Mouse (Mus musculus): ENCODE results near the gene Ubd.
A peak's percentile ranks its signal among the peaks of the same experiment; 100 is the strongest.
"Not testable (repeated sequence)": the region's sequence is repeated elsewhere in the genome, so short reads cannot be mapped to it uniquely, and the experiment has no call there.

Gene Ubd

GRCm38 (mm10) chr17:37193656-37194055 is at the start of gene Ubd:
Gene Ubd (plus strand): TSS chr17:37193892.
- DNase-seq (ENCODE audit: low spot score in 2 of 2): no peak

- DNase-seq (ENCODE audit: low spot score in 2 of 2): no peak
Measured at GRCm38 (mm10) chr17:37161394-37161793, 32.3 kb upstream of the Ubd start, which contains the start of gene Olfr93. Gene Olfr93 (minus strand): TSS chr17:37161494.

- DNase-seq (ENCODE audit: low spot score in 2 of 2): no peak
Measured at GRCm38 (mm10) chr17:37185474-37185873, 8.2 kb upstream of the Ubd start.

- peak in 1 of 2 experiments; percentile 46 for DNase-seq (ENCODE audit: low spot score in 2 of 2)
Measured at GRCm38 (mm10) chr17:37190711-37191110, 3.0 kb upstream of the Ubd start.

- no peak for DNase-seq (ENCODE audit: low spot score in 2 of 2)
Measured at GRCm38 (mm10) chr17:37193032-37193431, 660 bp upstream of the Ubd start.

GRCm38 (mm10) chr17:37194782-37195181 is 1.1 kb downstream of the Ubd start:
- peak in 1 of 2 experiments; percentile 37 for DNase-seq (ENCODE audit: low spot score in 2 of 2)

GRCm38 (mm10) chr17:37196845-37197724 is 3.4 kb downstream of the Ubd start:
- peak; percentile 41 to 57 for DNase-seq (ENCODE audit: low spot score in 2 of 2)

- DNase-seq (ENCODE audit: low spot score in 2 of 2): no peak
Measured at GRCm38 (mm10) chr17:37200894-37201293, 7.2 kb downstream of the Ubd start, which contains the start of gene Olfr94. Gene Olfr94 (minus strand): TSS chr17:37200994.

GRCm38 (mm10) chr17:37203206-37203916 is 9.7 kb downstream of the Ubd start:
- DNase-seq (ENCODE audit: low spot score in 2 of 2): peak; percentile 83 to 94

GRCm38 (mm10) chr17:37203917-37204236 is 10.2 kb downstream of the Ubd start:
- DNase-seq (ENCODE audit: low spot score in 2 of 2): no peak

GRCm38 (mm10) chr17:37210884-37211768 is 17.4 kb downstream of the Ubd start:
- DNase-seq (ENCODE audit: low spot score in 2 of 2): peak; percentile 24 to 37

GRCm38 (mm10) chr17:37213018-37213417 is 19.3 kb downstream of the Ubd start, which contains the start of gene Olfr95:
Gene Olfr95 (minus strand): TSS chr17:37213118.
- no peak for DNase-seq (ENCODE audit: low spot score in 2 of 2)

- DNase-seq (ENCODE audit: low spot score in 2 of 2): no peak
Measured at GRCm38 (mm10) chr17:37218486-37218885, 24.8 kb downstream of the Ubd start.

- no peak for DNase-seq (ENCODE audit: low spot score in 2 of 2)
Measured at GRCm38 (mm10) chr17:37219846-37220245, 26.2 kb downstream of the Ubd start, which contains the start of gene Olfr96. Gene Olfr96 (plus strand): TSS chr17:37220146.

GRCm38 (mm10) chr17:37221879-37222278 is 28.2 kb downstream of the Ubd start:
- DNase-seq (ENCODE audit: low spot score in 2 of 2): no peak

GRCm38 (mm10) chr17:37237230-37237629 is 43.5 kb downstream of the Ubd start, which contains the start of gene Olfr97:
Gene Olfr97 (minus strand): TSS chr17:37237330.
- not testable (repeated sequence) for DNase-seq (ENCODE audit: low spot score in 2 of 2)

- no peak for DNase-seq (ENCODE audit: low spot score in 2 of 2)
Measured at GRCm38 (mm10) chr17:37242198-37242597, 48.5 kb downstream of the Ubd start.
